ENCODE assay signal across 22 mouse cellular contexts in genomic region chr17:90543986-90544638, GRCm38 (mm10).
DNase-seq lines count a peak whose midpoint lies in the region; ATAC-seq lines count a peak whose summit lies in the region.
"Had no signal": no experiment of that assay in that cellular context is flagged by ENCODE, and none has a peak within 500 bp of the region (broad histone marks: within the 10 kb centered on the region; RNA-seq: fewer than 3 reads in every experiment).

No protein-coding gene starts in this region.

- H3K4me1 ChIP-seq in hindbrain, embryonic 13.5 days (replicated peaks), result peaks cover 17% of the 10 kb centered on the region
- peaks cover 27% of the 10 kb centered on the region; the same call in 1 of the 2 replicates for H3K4me1 ChIP-seq in hindbrain, embryonic 10.5 days (replicated peaks)
- peaks cover 20% of the 10 kb centered on the region for H3K4me1 ChIP-seq in midbrain, embryonic 12.5 days
- H3K4me1 ChIP-seq in midbrain, embryonic 11.5 days (ENCODE audit: control insufficient read depth, insufficient read depth, low read length), result peaks cover 6% of the 10 kb centered on the region; the same call in 1 of the 2 replicates
- H3K4me1 ChIP-seq in forebrain, embryonic 14.5 days (ENCODE audit: control insufficient read depth, insufficient read depth, low read length), result peaks cover 12% of the 10 kb centered on the region
- H3K4me1 ChIP-seq in neural tube, embryonic 14.5 days (ENCODE audit: control insufficient read depth, insufficient read depth, low read length), result peaks cover 14% of the 10 kb centered on the region; the same call in 1 of the 2 replicates
- H3K4me1 ChIP-seq: intestine, embryonic 15.5 days; liver, embryonic 12.5 days had no signal

- no peak overlapping the region for H3K4me3 ChIP-seq in hindbrain, embryonic 13.5 days
- no peak overlapping the region for H3K4me3 ChIP-seq in hindbrain, embryonic 10.5 days
- no peak overlapping the region for H3K4me3 ChIP-seq in midbrain, embryonic 12.5 days
- no peak overlapping the region for H3K4me3 ChIP-seq in midbrain, embryonic 11.5 days (ENCODE audit: low read depth, low read length)
- no peak overlapping the region for H3K4me3 ChIP-seq in forebrain, embryonic 14.5 days (ENCODE audit: low read depth, low read length)
- no peak overlapping the region for H3K4me3 ChIP-seq in neural tube, embryonic 14.5 days (ENCODE audit: low read depth, low read length)
- H3K4me3 ChIP-seq: gastrocnemius, adult 2 months; heart, embryonic 13.5 days; intestine, embryonic 15.5 days; liver, embryonic 12.5 days; midbrain, embryonic 15.5 days had no signal

- H3K9ac ChIP-seq in hindbrain, embryonic 13.5 days, result no peak overlapping the region
- no peak overlapping the region for H3K9ac ChIP-seq in midbrain, embryonic 12.5 days (replicated peaks)
- no peak overlapping the region for H3K9ac ChIP-seq in midbrain, embryonic 11.5 days (ENCODE audit: low read length)
- H3K9ac ChIP-seq in forebrain, embryonic 14.5 days (ENCODE audit: low read length), result no peak overlapping the region
- no peak overlapping the region for H3K9ac ChIP-seq in neural tube, embryonic 14.5 days (replicated peaks; ENCODE audit: low read depth, low read length)
- H3K9ac ChIP-seq: heart, embryonic 13.5 days; intestine, embryonic 15.5 days; liver, embryonic 12.5 days; lung, embryonic 14.5 days; midbrain, embryonic 15.5 days had no signal

- no peak overlapping the region for H3K4me2 ChIP-seq in hindbrain, embryonic 13.5 days
- H3K4me2 ChIP-seq in midbrain, embryonic 12.5 days (replicated peaks), result no peak overlapping the region
- no peak overlapping the region for H3K4me2 ChIP-seq in midbrain, embryonic 11.5 days
- no peak overlapping the region for H3K4me2 ChIP-seq in forebrain, embryonic 14.5 days (ENCODE audit: low read length)
- H3K4me2 ChIP-seq in neural tube, embryonic 14.5 days (ENCODE audit: low read depth, low read length), result no peak overlapping the region
- H3K4me2 ChIP-seq: heart, embryonic 13.5 days; intestine, embryonic 15.5 days; liver, embryonic 12.5 days; lung, embryonic 14.5 days; midbrain, embryonic 15.5 days had no signal

- 0 out of 2 replicates have a peak, but pooled peaks have one; percentile 32 for ATAC-seq in hindbrain, embryonic 13.5 days (ENCODE audit: low FRiP score)
- ATAC-seq in midbrain, embryonic 12.5 days (ENCODE audit: low FRiP score, low read depth), result peak; percentile 48; the same call in 1 of the 2 replicates
- no peak for ATAC-seq in midbrain, embryonic 11.5 days (ENCODE audit: low FRiP score)
- peak; percentile 47 for ATAC-seq in forebrain, embryonic 14.5 days
- ATAC-seq in neural tube, embryonic 14.5 days (ENCODE audit: low read depth), result peak; percentile 69
- ATAC-seq: intestine, embryonic 15.5 days; liver, embryonic 12.5 days had no signal

- no peaks in the 10 kb centered on the region for H3K36me3 ChIP-seq in hindbrain, embryonic 13.5 days
- H3K36me3 ChIP-seq in hindbrain, embryonic 10.5 days, result no peaks in the 10 kb centered on the region
- no peaks in the 10 kb centered on the region for H3K36me3 ChIP-seq in midbrain, embryonic 12.5 days
- no peaks in the 10 kb centered on the region for H3K36me3 ChIP-seq in midbrain, embryonic 11.5 days (ENCODE audit: control insufficient read depth, insufficient read depth, low read length)
- H3K36me3 ChIP-seq in forebrain, embryonic 14.5 days (ENCODE audit: control insufficient read depth, insufficient read depth, low read length), result no peaks in the 10 kb centered on the region
- no peaks in the 10 kb centered on the region for H3K36me3 ChIP-seq in neural tube, embryonic 14.5 days (ENCODE audit: control insufficient read depth, insufficient read depth, low read length)
- H3K36me3 ChIP-seq: heart, embryonic 13.5 days; intestine, embryonic 15.5 days; liver, embryonic 12.5 days; midbrain, embryonic 15.5 days had no signal

- H3K27me3 ChIP-seq in hindbrain, embryonic 13.5 days, result no peaks in the 10 kb centered on the region
- no peaks in the 10 kb centered on the region for H3K27me3 ChIP-seq in hindbrain, embryonic 10.5 days (ENCODE audit: insufficient read depth, poor library complexity, severe bottlenecking)
- no peaks in the 10 kb centered on the region for H3K27me3 ChIP-seq in midbrain, embryonic 12.5 days
- H3K27me3 ChIP-seq in midbrain, embryonic 11.5 days (ENCODE audit: control insufficient read depth, insufficient read depth, low read length), result no peaks in the 10 kb centered on the region
- no peaks in the 10 kb centered on the region for H3K27me3 ChIP-seq in forebrain, embryonic 14.5 days (replicated peaks; ENCODE audit: control insufficient read depth, insufficient read depth, low read length)
- H3K27me3 ChIP-seq in neural tube, embryonic 14.5 days (ENCODE audit: control insufficient read depth, insufficient read depth, low read length), result no peaks in the 10 kb centered on the region
- H3K27me3 ChIP-seq: CH12.LX; heart, embryonic 13.5 days; intestine, embryonic 15.5 days; liver, embryonic 12.5 days; midbrain, embryonic 15.5 days had no signal

- no peaks in the 10 kb centered on the region for H3K9me3 ChIP-seq in hindbrain, embryonic 13.5 days
- no peaks in the 10 kb centered on the region for H3K9me3 ChIP-seq in hindbrain, embryonic 10.5 days
- H3K9me3 ChIP-seq in midbrain, embryonic 12.5 days, result no peaks in the 10 kb centered on the region
- H3K9me3 ChIP-seq in midbrain, embryonic 11.5 days (ENCODE audit: control insufficient read depth, low read length), result no peaks in the 10 kb centered on the region
- no peaks in the 10 kb centered on the region for H3K9me3 ChIP-seq in forebrain, embryonic 14.5 days (replicated peaks; ENCODE audit: control insufficient read depth, low read length)
- no peaks in the 10 kb centered on the region for H3K9me3 ChIP-seq in neural tube, embryonic 14.5 days (ENCODE audit: control insufficient read depth, low read length)
- H3K9me3 ChIP-seq: heart, embryonic 13.5 days; intestine, embryonic 15.5 days; liver, embryonic 12.5 days; midbrain, embryonic 15.5 days had no signal

- 40% methylated on average over 4 of the region's 4 CpGs for WGBS in hindbrain, embryonic 13.5 days
- WGBS in hindbrain, embryonic 10.5 days, result 55% methylated on average over 4 of the region's 4 CpGs
- WGBS in midbrain, embryonic 12.5 days, result 41% methylated on average over 4 of the region's 4 CpGs
- 51% methylated on average over 4 of the region's 4 CpGs for whole genome bisulfite sequencing in midbrain, embryonic 11.5 days
- 6% methylated on average over 4 of the region's 4 CpGs for WGBS in forebrain, embryonic 14.5 days
- 47% methylated on average over 4 of the region's 4 CpGs for WGBS in neural tube, embryonic 14.5 days

- H3K27ac ChIP-seq in hindbrain, embryonic 13.5 days, result 0 out of 2 replicates have a peak overlapping the region, but pooled peaks have one; percentile 10
- H3K27ac ChIP-seq in hindbrain, embryonic 10.5 days, result no peak overlapping the region
- no peak overlapping the region for H3K27ac ChIP-seq in midbrain, embryonic 12.5 days (replicated peaks)
- no peak overlapping the region for H3K27ac ChIP-seq in midbrain, embryonic 11.5 days (ENCODE audit: low read depth, low read length)
- H3K27ac ChIP-seq in forebrain, embryonic 14.5 days (ENCODE audit: low read depth, low read length), result no peak overlapping the region
- peak overlapping the region; percentile 69 for H3K27ac ChIP-seq in neural tube, embryonic 14.5 days (ENCODE audit: low read depth, low read length)
- H3K27ac ChIP-seq: gastrocnemius, adult 2 months; heart, embryonic 13.5 days; intestine, embryonic 15.5 days; kidney, postnatal 0 days; liver, embryonic 12.5 days; midbrain, embryonic 15.5 days had no signal

- no peak for DNase-seq in hindbrain, embryonic 10.5 days (ENCODE audit: low spot score)
- no peak for DNase-seq in midbrain, embryonic 11.5 days (ENCODE audit: low spot score, missing footprints)
- DNase-seq in forebrain, embryonic 14.5 days (ENCODE audit: low spot score), result peak; percentile 17
- DNase-seq in thymus, postnatal 14 days, result no peak
- DNase-seq in Muller cell, postnatal 12 days (ENCODE audit: inconsistent ontology term), result no peak
- DNase-seq: adrenal gland, postnatal 36 days; cerebellum, postnatal 36 days; gastrocnemius, adult 2 months; lung, embryonic 14.5 days; lung, postnatal 4 days; right cerebral cortex, postnatal 14 days; spleen, adult 18-20 months; thymus, postnatal 36 days had no signal

Comparison
In these comparisons a context has a peak if more than half of its experiments do, and no peak if none do; other contexts are left out.
1. H3K27ac ChIP-seq: peak in hindbrain, embryonic 13.5 days (single experiment) and neural tube, embryonic 14.5 days (single experiment); none in hindbrain, embryonic 10.5 days (single experiment), midbrain, embryonic 12.5 days (single experiment), midbrain, embryonic 11.5 days (single experiment) and forebrain, embryonic 14.5 days (single experiment).